Mouse (Mus musculus): ENCODE results near the gene C1ql2. TPM values are rescaled to one million over a fixed set of nuclear protein-coding genes. Genes with fewer than 3 reads are reported as not detected.

C1ql2 gene
- polyA plus RNA-seq, 1 experiment, result not detected

GRCm38 (mm10) chr1:120337970-120338369 is 2.4 kb upstream of the C1ql2 start:
- Histone ChIP-seq H3K27me3 (replicated peaks) (peaks cover 74% of the 10 kb centered on the region), H3K4me3 (replicated peaks) (no peak overlapping the region), H3K36me3 (replicated peaks; ENCODE audit: low read length) (no peaks in the 10 kb centered on the region), H3K9me3 (no peaks in the 10 kb centered on the region), H3K4me1 (peaks cover 28% of the 10 kb centered on the region)
- no peak for TF ChIP-seq GATA1 (IDR thresholded peaks at IDR 0.05; ENCODE audit: borderline replicate concordance, low read length)
- TF ChIP-seq FLI1 (IDR thresholded peaks at IDR 0.05; ENCODE audit: low read length), result no peak

DNA sequence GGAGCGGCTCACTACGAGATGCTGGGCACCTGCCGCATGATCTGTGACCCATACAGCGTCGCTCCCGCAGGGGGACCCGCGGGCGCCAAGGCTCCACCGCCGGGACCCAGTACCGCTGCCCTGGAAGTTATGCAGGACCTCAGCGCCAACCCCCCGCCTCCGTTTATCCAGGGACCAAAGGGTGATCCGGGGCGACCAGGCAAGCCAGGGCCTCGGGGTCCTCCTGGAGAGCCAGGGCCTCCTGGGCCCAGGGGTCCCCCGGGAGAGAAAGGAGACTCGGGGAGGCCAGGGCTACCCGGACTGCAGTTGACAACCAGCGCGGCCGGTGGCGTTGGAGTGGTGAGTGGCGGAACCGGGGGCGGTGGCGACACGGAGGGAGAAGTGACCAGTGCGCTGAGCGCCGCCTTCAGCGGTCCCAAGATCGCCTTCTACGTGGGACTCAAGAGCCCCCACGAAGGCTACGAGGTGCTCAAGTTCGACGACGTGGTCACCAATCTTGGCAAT is 842 bp downstream of the C1ql2 start:
- Histone ChIP-seq H3K4me1 (peaks cover 28% of the 10 kb centered on the region), H3K36me3 (replicated peaks; ENCODE audit: low read length) (no peaks in the 10 kb centered on the region), H3K27me3 (replicated peaks) (peaks cover 81% of the 10 kb centered on the region), H3K9me3 (no peaks in the 10 kb centered on the region), H3K4me3 (replicated peaks) (no peak overlapping the region)
- TF ChIP-seq GATA1 (IDR thresholded peaks at IDR 0.05; ENCODE audit: borderline replicate concordance, low read length) (no peak), FLI1 (IDR thresholded peaks at IDR 0.05; ENCODE audit: low read length) (no peak)

DNA sequence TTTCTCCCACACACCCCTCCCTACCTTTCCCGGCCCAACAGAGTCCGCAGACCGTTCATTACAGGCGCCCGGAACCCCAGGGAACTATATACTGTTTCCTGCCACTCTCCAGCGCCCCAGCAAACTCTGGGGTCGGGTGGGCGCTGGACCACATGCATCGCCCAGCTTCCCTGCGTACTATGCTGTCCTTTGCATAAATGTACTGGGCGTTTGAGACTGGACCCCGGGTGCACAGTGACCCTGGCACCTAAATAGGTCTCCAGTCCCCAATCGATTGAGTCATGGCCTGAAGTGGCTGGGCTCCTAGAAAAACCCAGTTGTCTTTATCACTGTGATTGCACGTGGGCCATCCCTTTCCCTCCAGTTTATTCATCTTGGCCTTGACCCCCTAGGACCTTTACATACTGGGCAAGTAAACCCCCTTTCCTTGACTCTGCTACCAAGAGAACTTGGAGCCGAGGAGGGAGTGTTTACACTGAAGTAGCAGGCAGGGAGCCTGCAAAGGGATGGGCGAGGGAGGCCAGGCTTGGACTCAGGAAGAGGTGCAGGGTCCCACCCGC is 1.5 kb downstream of the C1ql2 start:
- Histone ChIP-seq H3K36me3 (replicated peaks; ENCODE audit: low read length) (no peaks in the 10 kb centered on the region), H3K27me3 (replicated peaks) (peaks cover 79% of the 10 kb centered on the region), H3K4me3 (replicated peaks) (peak overlapping the region; percentile 84), H3K9me3 (no peaks in the 10 kb centered on the region), H3K4me1 (peaks cover 28% of the 10 kb centered on the region)
- TF ChIP-seq GATA1 (IDR thresholded peaks at IDR 0.05; ENCODE audit: borderline replicate concordance, low read length) (no peak), FLI1 (IDR thresholded peaks at IDR 0.05; ENCODE audit: low read length) (no peak)

- Histone ChIP-seq H3K9me3 (no peaks in the 10 kb centered on the region), H3K4me3 (replicated peaks) (peak overlapping the region; percentile 84), H3K36me3 (replicated peaks; ENCODE audit: low read length) (no peaks in the 10 kb centered on the region), H3K4me1 (peaks cover 28% of the 10 kb centered on the region), H3K27me3 (replicated peaks) (peaks cover 79% of the 10 kb centered on the region)
- TF ChIP-seq FLI1 (IDR thresholded peaks at IDR 0.05; ENCODE audit: low read length), result no peak
- no peak for TF ChIP-seq GATA1 (IDR thresholded peaks at IDR 0.05; ENCODE audit: borderline replicate concordance, low read length)
These were observed 2.0 kb downstream of the C1ql2 start for GRCm38 (mm10) chr1:120342371-120342821.

- no peak overlapping the region for H3K4me3 ChIP-seq (replicated peaks)
- TF ChIP-seq FLI1 (IDR thresholded peaks at IDR 0.05; ENCODE audit: low read length), result no peak
- no peak for TF ChIP-seq GATA1 (IDR thresholded peaks at IDR 0.05; ENCODE audit: borderline replicate concordance, low read length)
- peaks cover 62% of the 10 kb centered on the region for H3K27me3 ChIP-seq (replicated peaks)
- H3K36me3 ChIP-seq (replicated peaks; ENCODE audit: low read length), result no peaks in the 10 kb centered on the region
- peaks cover 27% of the 10 kb centered on the region for H3K4me1 ChIP-seq
- peaks cover 4% of the 10 kb centered on the region; the same call in 1 of the 2 replicates for H3K9me3 ChIP-seq
These were observed 4.6 kb downstream of the C1ql2 start for GRCm38 (mm10) chr1:120345001-120345400.

- TF ChIP-seq FLI1 (IDR thresholded peaks at IDR 0.05; ENCODE audit: low read length), result no peak
- TF ChIP-seq GATA1 (IDR thresholded peaks at IDR 0.05; ENCODE audit: borderline replicate concordance, low read length), result no peak
- H3K36me3 ChIP-seq (replicated peaks; ENCODE audit: low read length), result no peaks in the 10 kb centered on the region
- no peak overlapping the region for H3K4me3 ChIP-seq (replicated peaks)
- H3K4me1 ChIP-seq, result no peaks in the 10 kb centered on the region
- H3K27me3 ChIP-seq (replicated peaks), result peaks cover 10% of the 10 kb centered on the region
- 0 out of 2 replicates have a peak, but pooled peaks cover 5% of the 10 kb centered on the region for H3K9me3 ChIP-seq
These were observed 14.0 kb downstream of the C1ql2 start for GRCm38 (mm10) chr1:120354387-120354786.

- Histone ChIP-seq H3K9me3 (0 out of 2 replicates have a peak, but pooled peaks cover 5% of the 10 kb centered on the region), H3K4me3 (replicated peaks) (no peak overlapping the region), H3K36me3 (replicated peaks; ENCODE audit: low read length) (no peaks in the 10 kb centered on the region), H3K27me3 (replicated peaks) (peaks cover 10% of the 10 kb centered on the region), H3K4me1 (no peaks in the 10 kb centered on the region)
- TF ChIP-seq FLI1 (IDR thresholded peaks at IDR 0.05; ENCODE audit: low read length), result no peak
These were observed 17.2 kb downstream of the C1ql2 start for GRCm38 (mm10) chr1:120357371-120358274.

DNA sequence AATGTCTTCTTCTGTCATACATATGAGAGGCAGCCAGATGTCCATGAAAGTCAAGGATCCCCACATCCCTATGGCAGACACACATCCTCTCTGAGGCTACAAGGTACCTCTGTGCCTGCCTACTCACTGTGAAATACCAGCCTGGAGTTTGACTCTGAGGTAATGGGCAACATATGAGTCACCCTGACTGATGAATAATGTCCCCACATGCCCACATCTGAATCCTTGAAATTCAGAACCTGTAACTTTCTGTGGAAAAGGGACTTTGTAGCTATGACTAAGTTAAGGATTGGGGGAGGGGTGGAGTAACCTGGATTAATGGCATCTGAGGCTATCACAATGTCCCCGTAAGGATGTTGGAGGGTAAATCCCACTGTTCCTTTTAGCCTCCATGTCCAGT is 23.3 kb downstream of the C1ql2 start:
- H3K36me3 ChIP-seq (replicated peaks; ENCODE audit: low read length), result no peaks in the 10 kb centered on the region

DNA sequence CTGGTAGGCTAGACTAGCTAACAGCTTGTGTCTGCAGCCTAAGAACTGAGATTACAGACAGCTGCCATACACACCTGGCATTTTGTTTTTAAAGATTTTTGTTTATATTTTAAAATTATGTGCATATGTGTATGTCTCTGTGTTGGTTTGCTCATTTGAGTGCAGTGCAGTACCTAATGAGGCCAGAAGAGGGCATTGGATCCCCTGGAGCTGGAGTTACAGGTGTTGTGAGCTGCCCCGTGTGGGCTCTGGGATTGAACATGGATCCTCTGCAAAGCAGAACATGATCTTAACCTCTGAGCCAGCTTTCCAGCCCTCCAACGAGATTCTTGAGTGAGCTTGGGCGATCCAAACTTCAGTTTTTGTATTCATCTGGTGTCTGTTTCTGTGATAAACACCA is 27.8 kb downstream of the C1ql2 start:
- no peak for TF ChIP-seq GATA1 (IDR thresholded peaks at IDR 0.05; ENCODE audit: borderline replicate concordance, low read length)
- TF ChIP-seq FLI1 (IDR thresholded peaks at IDR 0.05; ENCODE audit: low read length), result no peak
- Histone ChIP-seq H3K27me3 (replicated peaks) (peaks cover 1% of the 10 kb centered on the region), H3K4me3 (replicated peaks) (no peak overlapping the region), H3K9me3 (peaks cover 4% of the 10 kb centered on the region; the same call in 1 of the 2 replicates), H3K4me1 (no peaks in the 10 kb centered on the region), H3K36me3 (replicated peaks; ENCODE audit: low read length) (no peaks in the 10 kb centered on the region)

More for the DNA sequence above, 23.3 kb downstream of the C1ql2 start:
- Histone ChIP-seq H3K4me1 (no peaks in the 10 kb centered on the region), H3K27me3 (replicated peaks) (peaks cover 1% of the 10 kb centered on the region), H3K4me3 (replicated peaks) (no peak overlapping the region), H3K9me3 (peaks cover 4% of the 10 kb centered on the region; the same call in 1 of the 2 replicates)
- no peak for TF ChIP-seq FLI1 (IDR thresholded peaks at IDR 0.05; ENCODE audit: low read length)
- TF ChIP-seq GATA1 (IDR thresholded peaks at IDR 0.05; ENCODE audit: borderline replicate concordance, low read length), result no peak

GRCm38 (mm10) chr1:120374131-120374530 is 33.7 kb downstream of the C1ql2 start:
- no peaks in the 10 kb centered on the region for H3K4me1 ChIP-seq
- no peaks in the 10 kb centered on the region for H3K36me3 ChIP-seq (replicated peaks; ENCODE audit: low read length)
- no peaks in the 10 kb centered on the region for H3K9me3 ChIP-seq
- H3K27me3 ChIP-seq (replicated peaks), result peaks cover 3% of the 10 kb centered on the region
- TF ChIP-seq GATA1 (IDR thresholded peaks at IDR 0.05; ENCODE audit: borderline replicate concordance, low read length) (no peak), FLI1 (IDR thresholded peaks at IDR 0.05; ENCODE audit: low read length) (no peak)
- no peak overlapping the region for H3K4me3 ChIP-seq (replicated peaks)

Measured in megakaryocyte, embryonic 14.5 days (primary cell).